Comparison of ENCODE assay signal across 13 mouse cellular contexts in genomic region chr14:121192394-121192793, GRCm38 (mm10).
DNase-seq lines count a peak whose midpoint lies in the region; ATAC-seq lines count a peak whose summit lies in the region.
"Had no signal": no experiment of that assay in that cellular context is flagged by ENCODE, and none has a peak within 500 bp of the region (broad histone marks: within the 10 kb centered on the region; RNA-seq: fewer than 3 reads in every experiment).

No protein-coding gene starts in this region.

- WGBS in kidney, embryonic 16.5 days, result 62% methylated on average over 5 of the region's 5 CpGs
- WGBS in kidney, embryonic 15.5 days, result 61% methylated on average over 5 of the region's 5 CpGs
- whole genome bisulfite sequencing in forebrain, embryonic 14.5 days, result 71% methylated on average over 5 of the region's 5 CpGs
- WGBS in neural tube, embryonic 14.5 days, result 69% methylated on average over 5 of the region's 5 CpGs

- H3K36me3 ChIP-seq in kidney, embryonic 16.5 days (ENCODE audit: insufficient read depth, low read length), result peaks cover 15% of the 10 kb centered on the region
- peaks cover 18% of the 10 kb centered on the region for H3K36me3 ChIP-seq in kidney, embryonic 15.5 days
- H3K36me3 ChIP-seq in forebrain, embryonic 14.5 days (ENCODE audit: control insufficient read depth, insufficient read depth, low read length), result no peaks in the 10 kb centered on the region
- H3K36me3 ChIP-seq in neural tube, embryonic 14.5 days (ENCODE audit: control insufficient read depth, insufficient read depth, low read length), result no peaks in the 10 kb centered on the region

- peaks cover 17% of the 10 kb centered on the region; the same call in 1 of the 2 replicates for H3K4me1 ChIP-seq in kidney, embryonic 16.5 days (ENCODE audit: insufficient read depth, low read length)
- peaks cover 14% of the 10 kb centered on the region for H3K4me1 ChIP-seq in kidney, embryonic 15.5 days
- peaks cover 4% of the 10 kb centered on the region; the same call in 1 of the 2 replicates for H3K4me1 ChIP-seq in forebrain, embryonic 14.5 days (ENCODE audit: control insufficient read depth, insufficient read depth, low read length)
- no peaks in the 10 kb centered on the region for H3K4me1 ChIP-seq in neural tube, embryonic 14.5 days (ENCODE audit: control insufficient read depth, insufficient read depth, low read length)
- H3K4me1 ChIP-seq: megakaryocyte, embryonic 14.5 days had no signal

- ATAC-seq in kidney, embryonic 16.5 days (ENCODE audit: low FRiP score, low TSS enrichment), result no peak
- ATAC-seq in kidney, embryonic 15.5 days (replicated peaks; ENCODE audit: low FRiP score), result no peak
- ATAC-seq in forebrain, embryonic 14.5 days, result 0 out of 2 replicates have a peak, but pooled peaks have one; percentile 16
- no peak for ATAC-seq in neural tube, embryonic 14.5 days (ENCODE audit: low read depth)

- no peaks in the 10 kb centered on the region for H3K27me3 ChIP-seq in kidney, embryonic 16.5 days (ENCODE audit: insufficient read depth, low read length)
- H3K27me3 ChIP-seq in kidney, embryonic 15.5 days, result no peaks in the 10 kb centered on the region
- no peaks in the 10 kb centered on the region for H3K27me3 ChIP-seq in forebrain, embryonic 14.5 days (replicated peaks; ENCODE audit: control insufficient read depth, insufficient read depth, low read length)
- no peaks in the 10 kb centered on the region for H3K27me3 ChIP-seq in neural tube, embryonic 14.5 days (ENCODE audit: control insufficient read depth, insufficient read depth, low read length)
- H3K27me3 ChIP-seq: megakaryocyte, embryonic 14.5 days had no signal

- H3K4me3 ChIP-seq in kidney, embryonic 16.5 days (ENCODE audit: low read length), result no peak overlapping the region
- no peak overlapping the region for H3K4me3 ChIP-seq in kidney, embryonic 15.5 days (replicated peaks)
- H3K4me3 ChIP-seq in forebrain, embryonic 14.5 days (ENCODE audit: low read depth, low read length), result no peak overlapping the region
- H3K4me3 ChIP-seq in neural tube, embryonic 14.5 days (ENCODE audit: low read depth, low read length), result no peak overlapping the region
- H3K4me3 ChIP-seq: megakaryocyte, embryonic 14.5 days had no signal

- DNase-seq in adipocyte (ENCODE audit: low spot score), result peak; percentile 31
- no peak for DNase-seq in forebrain, embryonic 14.5 days (ENCODE audit: low spot score)
- no peak for DNase-seq in testis, postnatal 10 days (ENCODE audit: low spot score)
- no peak for DNase-seq in urinary bladder, postnatal 10 days (ENCODE audit: low spot score)
- DNase-seq: cerebellum, adult 2 months; kidney, adult 18-20 months; right cerebral cortex, postnatal 4 days; thymus, adult 18-20 months had no signal

- 0 out of 2 replicates have a peak overlapping the region, but pooled peaks have one; percentile 4 for H3K27ac ChIP-seq in kidney, embryonic 16.5 days (ENCODE audit: low read length)
- H3K27ac ChIP-seq in kidney, embryonic 15.5 days, result no peak overlapping the region
- H3K27ac ChIP-seq in forebrain, embryonic 14.5 days (ENCODE audit: low read depth, low read length), result peak overlapping the region; percentile 69
- H3K27ac ChIP-seq in neural tube, embryonic 14.5 days (ENCODE audit: low read depth, low read length), result peak overlapping the region; percentile 16

- H3K9me3 ChIP-seq in kidney, embryonic 16.5 days (ENCODE audit: low read length), result peaks cover 8% of the 10 kb centered on the region
- H3K9me3 ChIP-seq in kidney, embryonic 15.5 days (replicated peaks), result peaks cover 4% of the 10 kb centered on the region
- H3K9me3 ChIP-seq in forebrain, embryonic 14.5 days (replicated peaks; ENCODE audit: control insufficient read depth, low read length), result peaks cover 7% of the 10 kb centered on the region; the same call in 1 of the 2 replicates
- 0 out of 2 replicates have a peak, but pooled peaks cover 3% of the 10 kb centered on the region for H3K9me3 ChIP-seq in neural tube, embryonic 14.5 days (ENCODE audit: control insufficient read depth, low read length)

- no peak overlapping the region for H3K9ac ChIP-seq in kidney, embryonic 16.5 days (replicated peaks; ENCODE audit: low read length)
- no peak overlapping the region for H3K9ac ChIP-seq in kidney, embryonic 15.5 days
- no peak overlapping the region for H3K9ac ChIP-seq in forebrain, embryonic 14.5 days (ENCODE audit: low read length)
- no peak overlapping the region for H3K9ac ChIP-seq in neural tube, embryonic 14.5 days (replicated peaks; ENCODE audit: low read depth, low read length)

- no peak overlapping the region for H3K4me2 ChIP-seq in kidney, embryonic 16.5 days (replicated peaks; ENCODE audit: low read depth, low read length)
- H3K4me2 ChIP-seq in kidney, embryonic 15.5 days, result no peak overlapping the region
- H3K4me2 ChIP-seq in forebrain, embryonic 14.5 days (ENCODE audit: low read length), result no peak overlapping the region
- no peak overlapping the region for H3K4me2 ChIP-seq in neural tube, embryonic 14.5 days (ENCODE audit: low read depth, low read length)
- H3K4me2 ChIP-seq: liver, embryonic 11.5 days had no signal
